Mouse (Mus musculus) liver, embryonic 12.5 days (tissue): ENCODE data around the gene Gsg1l2. TPM values are rescaled to one million over a fixed set of nuclear protein-coding genes. Genes with fewer than 3 reads are reported as not detected.

Experiments used
- ATAC-seq: fragments of 200-750 bp; cut with Nextera tagmentation; 2 replicates; pipeline ENCODE4 v1.8.0; 2017; ENCODE audit warnings: moderate number of reproducible peaks, mild to moderate bottlenecking, moderate library complexity
- H3K27ac ChIP-seq: fragments of 300-500 bp; sonication (generic); 2 replicates; pipeline ENCODE4 v1.5.1; 2016; ENCODE audit warnings: mild to moderate bottlenecking
- H3K27me3 ChIP-seq: fragments of 300-500 bp; sonication (generic); replicated peaks from 2 replicates; pipeline ENCODE4 v1.6.1; 2016; ENCODE audit warnings: mild to moderate bottlenecking, moderate library complexity
- H3K36me3 ChIP-seq: fragments of 300-500 bp; sonication (generic); 2 replicates; pipeline ENCODE4 v1.6.1; 2016; ENCODE audit warnings: mild to moderate bottlenecking, moderate library complexity
- H3K4me1 ChIP-seq: fragments of 300-500 bp; sonication (generic); 2 replicates; pipeline ENCODE4 v1.6.1; 2016
- H3K4me2 ChIP-seq: fragments of 300-500 bp; sonication (generic); 2 replicates; pipeline ENCODE4 v1.6.1; 2016; ENCODE audit warnings: mild to moderate bottlenecking, moderate library complexity
- H3K4me3 ChIP-seq: fragments of 300-500 bp; sonication (generic); 2 replicates; pipeline ENCODE4 v1.5.1; 2016; ENCODE audit warnings: mild to moderate bottlenecking, moderate library complexity
- H3K9ac ChIP-seq: fragments of 300-500 bp; sonication (generic); 2 replicates; pipeline ENCODE4 v1.6.1; 2016; ENCODE audit warnings: mild to moderate bottlenecking, moderate library complexity
- H3K9me3 ChIP-seq: fragments of 300-500 bp; sonication (generic); replicated peaks from 2 replicates; pipeline ENCODE4 v1.6.1; 2016; ENCODE audit warnings: mild to moderate bottlenecking, moderate library complexity
- WGBS: fragments of 180-500 bp; shearing (Covaris S2); methylation state at CpG from one replicate; pipeline ENCODE4 v1.1.7; 2016; ENCODE audit not compliant: insufficient replicate concordance; 5-methylcytosine and 5-hydroxymethylcytosine counted together
- polyA plus RNA-seq: library from polyadenylated mRNA; unstranded; fragments of >200 nt; fragmentation: Nextera tagmentation; extraction: Ambion mirVana; gene quantifications from 2 replicates; pipeline ENCODE4 v1.2.1, GENCODE M21; 2016

Gene Gsg1l2
- not detected in 2 replicates for polyA plus RNA-seq

GRCm38 (mm10) chr11:67774379-67774778 lies at the start of gene Gsg1l2:
Gsg1l2 (plus strand) TSS chr11:67774608.
- 72% methylated on average over 12 of the region's 12 CpGs for WGBS

GRCm38 (mm10) chr11:67727095-67727494 lies 47.3 kb upstream of the Gsg1l2 start:
- H3K9me3 ChIP-seq, result no peaks in the 10 kb centered on the region
- H3K27me3 ChIP-seq, result no peaks in the 10 kb centered on the region
- H3K27ac ChIP-seq, result no peak overlapping the region
- no peaks in the 10 kb centered on the region for H3K36me3 ChIP-seq
- no peak overlapping the region for H3K4me2 ChIP-seq
- no peak for ATAC-seq
- 55% methylated on average over 6 of the region's 6 CpGs for WGBS
- no peaks in the 10 kb centered on the region for H3K4me1 ChIP-seq
- H3K4me3 ChIP-seq, result no peak overlapping the region
- no peak overlapping the region for H3K9ac ChIP-seq

More at GRCm38 (mm10) chr11:67774379-67774778, at the start of gene Gsg1l2:
- H3K4me3 ChIP-seq, result no peak within 1 kb of the TSS
- ATAC-seq, result no peak
- no peak within 1 kb of the TSS for H3K27ac ChIP-seq
- H3K36me3 ChIP-seq, result no peaks in the 10 kb centered on the region
- H3K27me3 ChIP-seq, result peaks cover 5% of the 10 kb centered on the region
- no peaks in the 10 kb centered on the region for H3K4me1 ChIP-seq
- H3K4me2 ChIP-seq, result no peak within 1 kb of the TSS
- no peaks in the 10 kb centered on the region for H3K9me3 ChIP-seq
- H3K9ac ChIP-seq, result no peak within 1 kb of the TSS

DNA sequence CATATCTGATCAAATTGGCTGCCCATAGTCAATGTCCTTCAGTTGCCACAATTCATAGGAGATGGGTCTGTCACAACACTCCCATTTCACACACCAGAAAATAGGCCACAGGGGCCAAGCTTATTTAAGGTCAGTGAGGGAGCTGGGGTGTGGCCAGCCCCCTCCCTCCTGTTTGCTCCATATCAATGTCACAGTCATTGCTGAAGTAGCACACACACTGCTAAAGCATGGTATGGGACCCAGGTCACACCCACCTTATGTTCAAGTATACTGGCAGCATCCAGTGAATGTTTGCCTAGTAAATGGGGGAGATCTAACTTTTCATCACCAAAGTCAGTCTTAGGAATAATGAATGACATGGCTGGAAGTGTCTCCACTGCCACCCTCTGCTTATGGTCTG lies 45.7 kb upstream of the Gsg1l2 start:
- H3K9me3 ChIP-seq, result no peaks in the 10 kb centered on the region
- no peak overlapping the region for H3K4me3 ChIP-seq
- H3K4me1 ChIP-seq, result no peaks in the 10 kb centered on the region
- H3K27me3 ChIP-seq, result no peaks in the 10 kb centered on the region
- no peaks in the 10 kb centered on the region for H3K36me3 ChIP-seq
- no peak overlapping the region for H3K9ac ChIP-seq
- H3K27ac ChIP-seq, result no peak overlapping the region
- no peak for ATAC-seq
- no peak overlapping the region for H3K4me2 ChIP-seq

- no peak overlapping the region for H3K4me3 ChIP-seq
- H3K9me3 ChIP-seq, result no peaks in the 10 kb centered on the region
- no peaks in the 10 kb centered on the region for H3K4me1 ChIP-seq
- no peak overlapping the region for H3K4me2 ChIP-seq
- H3K36me3 ChIP-seq, result no peaks in the 10 kb centered on the region
- no peak overlapping the region for H3K27ac ChIP-seq
- H3K9ac ChIP-seq, result no peak overlapping the region
- WGBS, result 93% methylated on average over 2 of the region's 2 CpGs
- no peak for ATAC-seq
- H3K27me3 ChIP-seq, result no peaks in the 10 kb centered on the region
These were observed 43.4 kb upstream of the Gsg1l2 start for GRCm38 (mm10) chr11:67731056-67731455.

DNA sequence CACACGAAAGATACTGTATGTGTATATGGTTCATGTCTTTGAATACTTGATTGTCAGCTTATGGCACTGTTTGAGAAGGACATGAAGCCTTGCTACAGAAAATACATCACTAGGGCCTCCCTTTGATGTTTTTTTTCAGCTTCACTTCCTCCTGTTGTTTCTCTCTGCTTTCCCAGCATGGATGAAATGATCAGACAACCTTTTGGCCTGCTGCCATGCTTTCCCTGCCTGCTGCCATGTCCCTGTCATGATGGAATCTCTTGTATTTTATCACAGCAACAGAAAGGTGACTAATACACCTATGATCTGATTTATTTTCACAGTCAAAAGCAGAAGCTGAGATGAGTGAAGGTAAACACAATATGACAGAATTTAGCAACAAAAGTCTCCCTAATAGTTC lies 40.7 kb upstream of the Gsg1l2 start:
- no peak overlapping the region for H3K9ac ChIP-seq
- H3K4me1 ChIP-seq, result no peaks in the 10 kb centered on the region
- H3K4me3 ChIP-seq, result no peak overlapping the region
- ATAC-seq, result no peak
- H3K36me3 ChIP-seq, result no peaks in the 10 kb centered on the region
- WGBS, result 73% methylated on average over 1 of the region's 1 CpGs
- H3K9me3 ChIP-seq, result no peaks in the 10 kb centered on the region
- H3K27ac ChIP-seq, result no peak overlapping the region
- H3K4me2 ChIP-seq, result no peak overlapping the region
- H3K27me3 ChIP-seq, result no peaks in the 10 kb centered on the region

DNA sequence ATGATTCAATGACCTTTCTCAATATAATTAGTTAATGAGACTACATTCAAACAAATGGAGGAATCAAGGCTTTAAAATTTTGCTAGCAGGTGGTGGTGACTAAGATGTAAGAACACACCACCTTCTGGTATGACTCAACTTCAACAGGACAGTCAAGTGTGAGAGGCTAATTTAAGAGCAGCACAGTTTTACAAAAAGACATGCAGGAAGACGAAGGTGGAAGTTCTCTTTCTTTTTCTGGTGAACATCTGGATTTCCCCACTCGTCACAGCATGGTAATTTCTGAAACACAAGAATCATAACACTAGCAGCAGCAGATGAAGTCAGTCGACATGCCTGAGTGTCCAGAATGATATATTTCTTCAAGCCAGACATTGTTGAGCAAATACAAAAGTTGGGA lies 39.8 kb upstream of the Gsg1l2 start:
- H3K27me3 ChIP-seq, result no peaks in the 10 kb centered on the region
- no peak overlapping the region for H3K27ac ChIP-seq
- H3K4me3 ChIP-seq, result no peak overlapping the region
- H3K4me1 ChIP-seq, result no peaks in the 10 kb centered on the region
- H3K9ac ChIP-seq, result no peak overlapping the region
- no peak overlapping the region for H3K4me2 ChIP-seq
- H3K9me3 ChIP-seq, result no peaks in the 10 kb centered on the region
- WGBS, result 40% methylated on average over 3 of the region's 3 CpGs
- no peaks in the 10 kb centered on the region for H3K36me3 ChIP-seq
- no peak for ATAC-seq

GRCm38 (mm10) chr11:67738345-67738744 lies 36.1 kb upstream of the Gsg1l2 start:
- 65% methylated on average over 6 of the region's 6 CpGs for WGBS

DNA sequence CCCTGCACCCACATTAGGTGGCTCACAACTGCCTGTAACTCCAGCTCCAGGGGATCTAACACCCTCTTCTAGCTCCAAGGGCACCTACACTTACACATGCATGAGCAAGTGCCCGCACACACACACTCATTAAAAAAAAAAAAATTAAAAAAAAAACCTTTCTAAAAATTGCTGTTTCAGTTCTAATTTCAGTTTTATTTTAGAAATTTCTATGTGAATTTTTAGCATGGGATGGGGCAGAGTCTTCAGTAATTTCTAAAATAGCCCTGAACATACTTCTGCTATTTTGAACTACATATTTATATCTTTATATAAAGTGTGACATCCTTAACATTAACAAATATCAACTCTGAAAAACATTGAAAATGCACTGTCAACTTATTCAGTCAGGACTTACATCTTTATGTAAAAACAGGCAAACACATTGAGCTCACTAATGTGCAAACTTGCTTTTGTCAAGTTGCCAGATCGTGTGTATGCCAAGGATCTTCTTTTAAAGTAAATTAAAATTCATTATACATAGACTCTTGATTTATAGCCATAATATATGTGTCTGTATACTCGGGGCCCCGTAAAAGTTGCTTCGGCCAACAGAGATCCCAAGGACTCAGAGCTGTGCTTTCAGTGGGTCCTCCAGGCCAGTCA lies 35.4 kb upstream of the Gsg1l2 start:
- no peaks in the 10 kb centered on the region for H3K9me3 ChIP-seq
- no peak overlapping the region for H3K4me3 ChIP-seq
- no peaks in the 10 kb centered on the region for H3K27me3 ChIP-seq
- no peaks in the 10 kb centered on the region for H3K36me3 ChIP-seq
- H3K27ac ChIP-seq, result no peak overlapping the region
- H3K4me1 ChIP-seq, result no peaks in the 10 kb centered on the region
- H3K4me2 ChIP-seq, result no peak overlapping the region
- WGBS, result 70% methylated on average over 5 of the region's 5 CpGs
- H3K9ac ChIP-seq, result no peak overlapping the region
- ATAC-seq, result no peak

More at GRCm38 (mm10) chr11:67738345-67738744, 36.1 kb upstream of the Gsg1l2 start:
- H3K4me3 ChIP-seq, result no peak overlapping the region
- no peak overlapping the region for H3K27ac ChIP-seq
- H3K36me3 ChIP-seq, result no peaks in the 10 kb centered on the region
- H3K4me2 ChIP-seq, result no peak overlapping the region
- ATAC-seq, result no peak
- H3K9me3 ChIP-seq, result no peaks in the 10 kb centered on the region
- no peaks in the 10 kb centered on the region for H3K27me3 ChIP-seq
- H3K4me1 ChIP-seq, result no peaks in the 10 kb centered on the region
- H3K9ac ChIP-seq, result no peak overlapping the region

GRCm38 (mm10) chr11:67741569-67741968 lies 32.8 kb upstream of the Gsg1l2 start:
- H3K27ac ChIP-seq, result no peak overlapping the region
- H3K4me2 ChIP-seq, result no peak overlapping the region
- H3K4me3 ChIP-seq, result no peak overlapping the region
- ATAC-seq, result no peak
- H3K9ac ChIP-seq, result no peak overlapping the region
- no peaks in the 10 kb centered on the region for H3K36me3 ChIP-seq
- H3K27me3 ChIP-seq, result no peaks in the 10 kb centered on the region
- no peaks in the 10 kb centered on the region for H3K9me3 ChIP-seq
- no peaks in the 10 kb centered on the region for H3K4me1 ChIP-seq

DNA sequence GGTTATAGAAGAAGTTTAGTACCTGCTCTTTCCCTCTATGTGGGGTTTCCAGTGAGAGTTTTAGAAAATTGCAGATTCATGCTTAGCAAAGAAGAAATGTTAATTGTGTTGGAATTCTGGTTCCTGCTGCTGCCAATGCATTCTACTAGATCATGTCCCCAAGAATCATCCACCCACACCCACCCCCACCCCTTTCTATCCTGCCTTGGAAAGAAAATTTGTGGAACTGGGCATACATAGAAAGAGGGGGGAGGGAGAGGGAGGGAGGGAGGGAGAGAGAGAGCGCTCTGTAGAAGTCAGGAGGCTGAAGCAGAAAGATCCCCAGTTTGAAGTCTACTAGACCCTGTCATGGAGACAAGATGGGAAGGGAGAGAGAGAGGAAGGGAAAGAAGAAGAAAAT lies 18.1 kb upstream of the Gsg1l2 start:
- no peaks in the 10 kb centered on the region for H3K27me3 ChIP-seq
- no peak overlapping the region for H3K27ac ChIP-seq
- ATAC-seq, result no peak
- whole genome bisulfite sequencing, result 67% methylated on average over 1 of the region's 1 CpGs
- H3K36me3 ChIP-seq, result no peaks in the 10 kb centered on the region
- H3K4me1 ChIP-seq, result no peaks in the 10 kb centered on the region
- H3K4me2 ChIP-seq, result no peak overlapping the region
- H3K9ac ChIP-seq, result no peak overlapping the region
- H3K4me3 ChIP-seq, result no peak overlapping the region
- no peaks in the 10 kb centered on the region for H3K9me3 ChIP-seq

- no peaks in the 10 kb centered on the region for H3K36me3 ChIP-seq
- no peaks in the 10 kb centered on the region for H3K4me1 ChIP-seq
- H3K9ac ChIP-seq, result no peak overlapping the region
- H3K4me2 ChIP-seq, result no peak overlapping the region
- ATAC-seq, result no peak
- no peak overlapping the region for H3K4me3 ChIP-seq
- no peak overlapping the region for H3K27ac ChIP-seq
- H3K9me3 ChIP-seq, result no peaks in the 10 kb centered on the region
- 53% methylated on average over 15 of the region's 15 CpGs for WGBS
- no peaks in the 10 kb centered on the region for H3K27me3 ChIP-seq
These were observed 16.8 kb upstream of the Gsg1l2 start for GRCm38 (mm10) chr11:67757373-67758167.

- 65% methylated on average over 14 of the region's 14 CpGs for WGBS
- H3K27ac ChIP-seq, result no peak within 1 kb of the TSS
- ATAC-seq, result no peak
- no peaks in the 10 kb centered on the region for H3K9me3 ChIP-seq
- no peak within 1 kb of the TSS for H3K4me3 ChIP-seq
- no peak within 1 kb of the TSS for H3K9ac ChIP-seq
- no peaks in the 10 kb centered on the region for H3K36me3 ChIP-seq
- no peak within 1 kb of the TSS for H3K4me2 ChIP-seq
- peaks cover 5% of the 10 kb centered on the region for H3K27me3 ChIP-seq
- H3K4me1 ChIP-seq, result no peaks in the 10 kb centered on the region
These were observed 3.4 kb upstream of the Gsg1l2 start, which contains the start of gene Glp2r for GRCm38 (mm10) chr11:67771053-67771452. Glp2r (minus strand) TSS chr11:67771153.
